Mouse (Mus musculus): ENCODE results near the gene Gsc.

Gene Gsc

GRCm38 (mm10) chr12:104472601-104473424 is at the start of gene Gsc:
TSS of gene Gsc (minus strand) at chr12:104473330.
- peak; percentile 63 for DNase-seq (ENCODE audit: low spot score)

GRCm38 (mm10) chr12:104519721-104520120 is 46.6 kb upstream of the Gsc start:
- DNase-seq (ENCODE audit: low spot score), result no peak

- no peak for DNase-seq (ENCODE audit: low spot score)
Observed at GRCm38 (mm10) chr12:104507911-104508310, 34.8 kb upstream of the Gsc start.

- no peak for DNase-seq (ENCODE audit: low spot score)
Observed at GRCm38 (mm10) chr12:104492009-104492408, 18.9 kb upstream of the Gsc start.

GRCm38 (mm10) chr12:104486205-104486604 is 13.1 kb upstream of the Gsc start:
- DNase-seq (ENCODE audit: low spot score), result no peak

- DNase-seq (ENCODE audit: low spot score), result no peak
Observed at GRCm38 (mm10) chr12:104485161-104485560, 12.0 kb upstream of the Gsc start.

- no peak for DNase-seq (ENCODE audit: low spot score)
Observed at GRCm38 (mm10) chr12:104481007-104481406, 7.9 kb upstream of the Gsc start.

- no peak for DNase-seq (ENCODE audit: low spot score)
Observed at GRCm38 (mm10) chr12:104478193-104478592, 5.1 kb upstream of the Gsc start.

GRCm38 (mm10) chr12:104477501-104477900 is 4.4 kb upstream of the Gsc start:
- DNase-seq (ENCODE audit: low spot score), result no peak

GRCm38 (mm10) chr12:104477066-104477465 is 3.9 kb upstream of the Gsc start:
- DNase-seq (ENCODE audit: low spot score), result no peak

- no peak for DNase-seq (ENCODE audit: low spot score)
Observed at GRCm38 (mm10) chr12:104475946-104476345, 2.8 kb upstream of the Gsc start.

GRCm38 (mm10) chr12:104474881-104475740 is 2.0 kb upstream of the Gsc start:
- DNase-seq (ENCODE audit: low spot score), result no peak

- no peak for DNase-seq (ENCODE audit: low spot score)
Observed at GRCm38 (mm10) chr12:104474191-104474871, 1.2 kb upstream of the Gsc start.

- DNase-seq (ENCODE audit: low spot score), result no peak
Observed at GRCm38 (mm10) chr12:104473492-104473891, 362 bp upstream of the Gsc start.

- no peak for DNase-seq (ENCODE audit: low spot score)
Observed at GRCm38 (mm10) chr12:104472218-104472525, 958 bp downstream of the Gsc start.

- DNase-seq (ENCODE audit: low spot score), result no peak
Observed at GRCm38 (mm10) chr12:104471351-104472217, 1.5 kb downstream of the Gsc start.

- no peak for DNase-seq (ENCODE audit: low spot score)
Observed at GRCm38 (mm10) chr12:104470646-104471045, 2.5 kb downstream of the Gsc start.

GRCm38 (mm10) chr12:104468783-104469182 is 4.3 kb downstream of the Gsc start:
- DNase-seq (ENCODE audit: low spot score), result peak; percentile 38

GRCm38 (mm10) chr12:104467372-104467771 is 5.8 kb downstream of the Gsc start:
- DNase-seq (ENCODE audit: low spot score), result no peak

- no peak for DNase-seq (ENCODE audit: low spot score)
Observed at GRCm38 (mm10) chr12:104466930-104467329, 6.2 kb downstream of the Gsc start.

GRCm38 (mm10) chr12:104461372-104461771 is 11.8 kb downstream of the Gsc start:
- DNase-seq (ENCODE audit: low spot score), result peak; percentile 38

- DNase-seq (ENCODE audit: low spot score), result no peak
Observed at GRCm38 (mm10) chr12:104459377-104459776, 13.8 kb downstream of the Gsc start.

Data from yolk sac, embryonic 10.5 days (tissue).